Mouse (Mus musculus) cerebellum, adult 2 months (tissue): ENCODE measurements around the gene Gpr156.

Experiments
- CTCF ChIP-seq: fragments of 200-500 bp; IDR thresholded peaks from 2 replicates; pipeline ENCODE4 v1.5.1; 2011; ENCODE audit warnings: low read depth, mild to moderate bottlenecking, control low read depth, low read length, moderate library complexity, borderline replicate concordance; ENCODE audit not compliant: insufficient read depth
- POLR2A ChIP-seq: fragments of 200-500 bp; IDR thresholded peaks from 2 replicates; pipeline ENCODE4 v1.6.1; 2011; ENCODE audit warnings: low read length, control low read depth, borderline replicate concordance; ENCODE audit not compliant: insufficient read depth

DNA sequence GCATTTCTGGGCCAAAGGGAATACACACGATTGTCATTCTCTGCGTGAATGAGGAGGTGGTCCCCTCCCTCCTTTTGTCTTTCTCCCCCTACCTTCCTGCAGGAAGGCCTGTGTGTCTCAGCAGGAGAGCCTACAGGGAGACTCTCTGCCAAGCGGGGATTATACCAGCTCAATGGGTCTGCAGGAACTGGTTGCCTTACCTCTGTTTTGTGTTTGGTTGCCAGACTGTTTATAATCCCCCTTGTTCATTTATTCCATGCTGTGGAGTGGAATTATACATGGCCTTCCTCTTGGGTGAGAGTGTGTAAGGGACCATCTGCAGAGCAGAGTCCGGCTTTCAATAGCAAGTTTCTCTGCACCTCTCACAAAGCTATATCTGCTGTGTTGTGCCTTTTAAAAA, 10.8 kb downstream of the Gpr156 start:
- no peak for TF ChIP-seq CTCF
- no peak for TF ChIP-seq POLR2A
